Mouse (Mus musculus): ENCODE results near the gene Pemt.
"Not testable (repeated sequence)": the region's sequence is repeated elsewhere in the genome, so short reads cannot be mapped to it uniquely, and the experiment has no call there.

Gene Pemt

DNA sequence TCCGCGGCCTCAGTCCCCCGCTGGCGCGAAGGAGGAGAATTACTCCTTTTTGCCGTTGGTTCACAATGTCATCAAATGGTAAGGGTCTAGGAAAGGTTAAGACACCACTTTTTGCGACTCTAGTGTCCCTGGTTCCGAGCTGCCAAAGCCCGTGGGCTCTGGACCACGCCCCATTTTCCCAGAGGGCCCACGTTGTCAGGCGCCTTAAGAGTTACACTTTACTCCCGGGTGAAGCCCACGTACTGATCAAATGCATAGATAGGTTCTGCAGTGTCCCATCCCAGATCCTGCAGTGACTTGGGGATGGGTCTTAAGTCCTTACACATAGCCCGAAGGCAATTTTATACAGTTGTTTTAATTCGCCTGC is 97.9 kb downstream of the Pemt start:
- DNase-seq (ENCODE audit: low read depth), result no peak

GRCm38 (mm10) chr11:59947752-59948400 is 98.4 kb downstream of the Pemt start, which contains the start of gene Med9:
TSS of gene Med9 (plus strand) at chr11:59948206.
- peak; percentile 76 for DNase-seq (ENCODE audit: low read depth)

GRCm38 (mm10) chr11:59944855-59945254 is 101.4 kb downstream of the Pemt start:
- not testable (repeated sequence) for DNase-seq (ENCODE audit: low read depth)

DNA sequence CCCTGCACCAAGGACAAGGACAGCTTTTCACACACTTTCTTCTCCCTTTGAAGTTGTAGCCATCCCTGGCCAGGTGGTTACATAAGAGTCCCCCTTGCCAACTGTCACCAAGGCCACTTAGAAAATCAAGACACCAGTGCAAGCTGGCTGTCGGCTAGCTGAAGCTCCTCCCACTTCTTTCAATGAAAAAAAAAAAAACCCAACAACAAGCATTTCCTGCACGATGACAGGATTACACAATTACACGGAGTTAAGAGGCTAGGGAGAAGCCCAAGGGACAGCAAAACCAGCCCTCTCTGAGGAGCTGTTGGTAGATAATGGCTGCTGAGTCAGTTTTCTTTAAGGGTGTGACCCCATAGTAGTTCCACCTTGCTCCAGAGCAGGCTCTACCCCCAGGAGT is 104.9 kb downstream of the Pemt start:
- no peak for DNase-seq (ENCODE audit: low read depth)

DNA sequence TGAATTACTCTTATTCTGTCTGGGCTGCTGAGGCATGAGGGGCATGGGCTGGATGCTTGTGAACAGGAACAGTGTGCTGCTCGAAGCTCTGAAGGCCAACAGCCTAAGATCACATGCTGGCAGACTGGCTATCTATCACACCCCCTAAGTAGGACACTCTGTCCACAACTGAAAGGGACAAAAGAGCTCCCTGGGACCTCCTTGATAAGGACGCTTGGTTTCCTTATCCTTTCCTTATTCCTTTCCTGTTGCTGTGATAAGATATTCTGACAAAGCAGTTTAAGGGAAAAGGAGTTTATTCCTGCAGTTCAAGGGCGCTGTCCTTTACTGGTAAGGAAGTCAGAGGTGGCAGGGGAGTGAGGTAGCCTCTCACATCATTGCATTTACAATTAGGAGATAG is 105.6 kb downstream of the Pemt start:
- DNase-seq (ENCODE audit: low read depth), result no peak

DNA sequence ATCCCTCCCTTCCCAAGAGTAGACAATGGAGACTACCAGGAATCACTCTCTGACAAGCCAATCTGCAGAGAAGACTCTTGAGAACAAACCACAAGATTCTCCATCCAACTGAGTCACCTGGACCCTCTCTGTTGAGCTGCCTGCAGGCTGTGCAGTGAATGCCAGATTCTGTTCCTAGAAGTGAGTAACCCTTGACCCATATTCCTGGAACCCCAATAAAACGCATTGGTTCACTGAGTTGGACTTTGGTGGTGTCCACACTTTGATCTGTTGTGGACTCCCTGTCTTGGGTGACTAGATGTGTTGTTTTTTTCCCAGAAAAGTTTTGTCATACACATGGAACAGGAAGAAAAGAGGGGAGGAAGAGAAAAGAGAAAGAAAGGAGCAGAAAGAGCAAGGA is 106.5 kb downstream of the Pemt start:
- DNase-seq (ENCODE audit: low read depth), result no peak

DNA sequence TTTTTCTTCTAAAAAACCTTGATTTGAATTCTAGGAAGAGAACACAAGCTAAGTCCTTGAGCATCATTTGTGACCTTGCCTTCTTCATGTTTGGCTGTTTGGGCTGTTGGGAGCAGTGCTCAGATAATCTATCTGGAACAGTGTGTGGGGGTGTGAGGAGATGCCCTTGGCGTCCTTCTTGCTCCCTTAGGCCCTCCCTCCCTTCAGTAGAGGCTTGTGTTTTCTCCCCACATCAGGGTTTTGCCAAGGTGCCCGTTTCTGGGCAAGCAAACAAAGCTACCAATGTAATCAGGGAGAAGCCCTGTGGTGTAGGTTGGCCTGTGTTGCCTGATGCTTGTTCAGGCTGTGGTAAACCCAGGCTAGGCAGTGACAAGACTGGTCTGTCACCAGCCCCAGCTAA is 108.7 kb downstream of the Pemt start:
- DNase-seq (ENCODE audit: low read depth), result no peak

GRCm38 (mm10) chr11:59937023-59937422 is 109.3 kb downstream of the Pemt start:
- no peak for DNase-seq (ENCODE audit: low read depth)

DNA sequence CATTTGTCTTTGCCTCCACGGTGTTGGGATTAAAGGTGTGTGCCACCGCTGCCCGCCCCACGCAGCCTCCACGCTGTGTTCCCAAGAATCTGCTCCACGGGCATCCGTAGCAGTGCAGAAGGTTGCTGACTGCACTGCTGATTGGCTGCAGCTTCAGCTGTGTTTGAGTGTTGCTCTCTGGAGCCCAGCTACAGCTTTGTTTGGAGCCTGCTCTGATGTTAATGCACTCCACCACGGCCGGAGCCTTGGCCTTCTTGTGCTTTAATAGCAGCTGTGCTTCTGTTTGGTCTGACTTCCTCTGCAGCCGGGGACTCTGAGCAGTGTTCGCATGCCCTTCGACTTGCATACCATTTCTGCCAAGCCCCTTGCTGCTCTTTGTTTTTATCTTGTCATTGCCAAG is 112.3 kb downstream of the Pemt start:
- DNase-seq (ENCODE audit: low read depth), result no peak

DNA sequence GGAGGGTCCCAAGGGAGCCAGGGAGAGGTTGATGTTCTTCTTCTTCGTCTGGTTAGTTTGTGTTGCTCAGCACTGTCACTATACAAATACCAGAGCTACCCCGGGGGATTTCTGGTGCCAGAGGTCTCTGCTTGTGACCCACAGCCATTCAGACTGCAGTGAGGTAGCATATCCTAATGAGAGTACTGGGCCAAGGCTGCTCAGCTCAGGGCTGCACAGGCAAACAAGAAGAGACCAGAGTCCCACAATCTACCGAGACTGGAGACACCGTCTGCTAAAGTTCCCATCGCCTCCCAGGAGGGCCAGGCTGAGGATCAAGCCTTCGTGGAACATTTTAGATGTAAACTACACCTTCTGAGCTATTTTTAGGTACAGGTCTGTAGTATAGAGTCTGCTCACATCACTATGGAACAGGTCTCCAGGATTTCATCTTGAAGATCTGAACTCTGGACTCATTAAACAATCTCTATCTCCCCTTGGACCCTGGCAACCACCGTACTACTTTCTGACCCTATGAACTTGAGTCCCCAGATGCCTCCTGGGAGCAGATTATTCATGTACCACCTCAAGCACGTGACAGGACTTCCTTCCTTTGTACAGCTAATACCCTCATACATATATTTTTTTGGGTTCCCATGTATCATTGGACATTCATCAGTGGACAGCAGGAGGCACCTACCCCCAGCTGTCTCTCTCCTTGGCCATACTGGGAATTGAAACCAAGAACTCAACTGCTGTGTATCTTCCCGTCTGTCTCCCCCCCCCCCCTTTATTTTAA is 113.5 kb downstream of the Pemt start:
- DNase-seq (ENCODE audit: low read depth), result no peak

DNA sequence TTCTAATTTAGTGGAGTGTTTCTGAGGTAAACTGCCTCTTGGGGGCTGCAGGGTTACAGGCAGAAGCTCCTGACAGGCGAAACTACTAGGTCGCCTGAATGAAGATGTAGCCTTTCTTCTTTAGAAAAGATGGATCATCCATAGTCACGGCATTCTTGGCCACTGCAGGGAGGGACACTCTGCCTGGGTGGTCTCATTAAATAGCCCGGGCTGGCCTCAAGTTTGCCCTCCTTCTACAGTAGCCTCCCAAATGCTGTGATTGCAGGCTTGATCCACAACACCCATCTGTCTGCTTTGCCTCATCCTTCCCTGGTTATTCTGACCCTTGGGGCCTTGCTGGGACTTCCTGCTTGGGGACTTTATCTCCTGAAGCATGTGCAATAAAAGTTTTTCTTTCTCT is 116.3 kb downstream of the Pemt start:
- no peak for DNase-seq (ENCODE audit: low read depth)

GRCm38 (mm10) chr11:59921265-59921664 is 125.0 kb downstream of the Pemt start:
- DNase-seq (ENCODE audit: low read depth), result no peak
